Mouse (Mus musculus) midbrain, embryonic 14.5 days (tissue): Measurements from ENCODE around the gene Dtx1. TPM values are rescaled to one million over a fixed set of nuclear protein-coding genes. Genes with fewer than 3 reads are reported as not detected.

Experiments used
- ATAC-seq: fragments of 200-750 bp; cut with Nextera tagmentation; 2 replicates; pipeline ENCODE4 v1.8.0; 2017; ENCODE audit warnings: moderate number of reproducible peaks, moderate library complexity; ENCODE audit not compliant: low FRiP score, low TSS enrichment
- DNase-seq: peaks from one replicate; pipeline ENCODE4 v3.0.0-alpha.2; 2015
- H3K27ac ChIP-seq: fragments of 300-500 bp; sonication (generic); replicated peaks from 2 replicates; pipeline ENCODE4 v1.5.1; 2014; ENCODE audit warnings: mild to moderate bottlenecking, low read depth, low read length, moderate library complexity
- H3K27me3 ChIP-seq: fragments of 300-500 bp; sonication (generic); 2 replicates; pipeline ENCODE4 v1.6.1; 2014; ENCODE audit warnings: low read length, control low read depth, mixed read lengths; ENCODE audit not compliant: control insufficient read depth, insufficient read depth
- H3K36me3 ChIP-seq: fragments of 300-500 bp; sonication (generic); 2 replicates; pipeline ENCODE4 v1.6.1; 2014; ENCODE audit warnings: low read length, control low read depth; ENCODE audit not compliant: control insufficient read depth, insufficient read depth
- H3K4me1 ChIP-seq: fragments of 300-500 bp; sonication (generic); 2 replicates; pipeline ENCODE4 v1.6.1; 2014; ENCODE audit warnings: mild to moderate bottlenecking, antibody characterized with exemption, low read length, control low read depth; ENCODE audit not compliant: control insufficient read depth, insufficient read depth
- H3K4me2 ChIP-seq: fragments of 300-500 bp; sonication (generic); 2 replicates; pipeline ENCODE4 v1.6.1; 2014; ENCODE audit warnings: mild to moderate bottlenecking, low read length, moderate library complexity
- H3K4me3 ChIP-seq: fragments of 300-500 bp; sonication (generic); replicated peaks from 2 replicates; pipeline ENCODE4 v1.5.1; 2014; ENCODE audit warnings: low read depth, low read length
- H3K9ac ChIP-seq: fragments of 300-500 bp; sonication (generic); replicated peaks from 2 replicates; pipeline ENCODE4 v1.6.1; 2014; ENCODE audit warnings: mild to moderate bottlenecking, low read length, moderate library complexity
- H3K9me3 ChIP-seq: fragments of 300-500 bp; sonication (generic); 2 replicates; pipeline ENCODE4 v1.6.1; 2016; ENCODE audit warnings: low read length, control low read depth, mixed read lengths; ENCODE audit not compliant: control insufficient read depth
- WGBS: fragments of 180-500 bp; shearing (Covaris S2); extraction: QIAGEN DNeasy Blood & Tissue Kit; methylation state at CpG from one replicate; pipeline ENCODE4 v1.1.7; 2014; 5-methylcytosine and 5-hydroxymethylcytosine counted together
- polyA plus RNA-seq: library from polyadenylated mRNA; unstranded; fragments of >200 nt; fragmentation: Nextera tagmentation; extraction: Ambion mirVana; gene quantifications from 2 replicates; pipeline ENCODE4 v1.2.1, GENCODE M21; 2014

Dtx1 gene
- polyA plus RNA-seq: 50.0 and 61.4 TPM in 2 replicates

DNA sequence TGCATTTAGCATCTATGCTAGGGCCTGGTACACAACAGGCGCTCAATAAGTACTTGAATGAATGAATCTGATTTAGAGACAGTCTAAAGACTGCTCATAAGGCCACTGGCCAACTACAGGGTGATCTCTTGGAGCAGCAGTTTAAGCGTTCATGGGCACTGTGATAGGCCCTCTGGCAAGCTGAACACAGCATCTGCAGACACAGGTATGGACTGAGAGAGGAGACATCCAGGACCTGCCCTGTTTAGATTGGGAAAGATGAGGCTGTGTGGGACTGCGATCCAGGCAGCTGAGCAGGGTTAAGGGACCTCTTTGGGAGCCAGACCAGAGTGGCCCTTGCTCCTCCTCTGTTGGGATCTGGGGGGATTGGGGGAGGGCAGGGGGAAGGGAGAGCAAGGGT is at the start of gene Dtx1:
Gene Dtx1, minus strand, starts transcription at position 101 of the 400 bp plus-strand sequence.
- Histone ChIP-seq H3K4me2 (peak within 1 kb of the TSS; percentile 82), H3K4me1 (peaks cover 22% of the 10 kb centered on the region), H3K4me3 (peak within 1 kb of the TSS; percentile 67), H3K9me3 (no peaks in the 10 kb centered on the region), H3K9ac (peak within 1 kb of the TSS; percentile 94), H3K36me3 (no peaks in the 10 kb centered on the region), H3K27ac (peak within 1 kb of the TSS; percentile 90), H3K27me3 (peaks cover 4% of the 10 kb centered on the region; the same call in 1 of the 2 replicates)
- ATAC-seq (no peak), DNase-seq (no peak)
- WGBS: 25% methylated on average over 3 of the region's 3 CpGs

DNA sequence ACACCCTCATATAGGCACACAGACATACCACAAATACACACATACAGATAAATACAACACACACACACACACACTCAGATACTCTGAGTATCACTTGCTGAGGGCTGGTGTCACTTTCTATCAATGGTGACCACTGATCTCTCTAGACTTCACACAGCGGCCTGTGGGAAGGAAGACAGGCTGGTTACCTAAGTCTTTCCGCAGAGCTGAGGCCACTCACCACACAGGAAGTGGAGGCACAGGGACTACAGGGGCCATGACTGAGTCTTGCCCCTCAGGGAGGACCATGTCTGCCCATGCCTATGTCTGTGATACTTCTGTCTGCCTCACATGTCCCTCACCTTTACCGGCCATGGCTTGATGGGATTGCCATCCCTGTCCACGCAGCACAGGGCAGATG is 42.5 kb upstream of the Dtx1 start:
- H3K36me3 ChIP-seq: no peaks in the 10 kb centered on the region
- no peaks in the 10 kb centered on the region for H3K4me1 ChIP-seq
- no peak overlapping the region for H3K4me2 ChIP-seq
- H3K9me3 ChIP-seq: no peaks in the 10 kb centered on the region
- WGBS: 85% methylated on average over 4 of the region's 4 CpGs
- H3K27me3 ChIP-seq: no peaks in the 10 kb centered on the region
- H3K9ac ChIP-seq: no peak overlapping the region
- H3K27ac ChIP-seq: no peak overlapping the region
- no peak for DNase-seq
- ATAC-seq: no peak
- H3K4me3 ChIP-seq: no peak overlapping the region

DNA sequence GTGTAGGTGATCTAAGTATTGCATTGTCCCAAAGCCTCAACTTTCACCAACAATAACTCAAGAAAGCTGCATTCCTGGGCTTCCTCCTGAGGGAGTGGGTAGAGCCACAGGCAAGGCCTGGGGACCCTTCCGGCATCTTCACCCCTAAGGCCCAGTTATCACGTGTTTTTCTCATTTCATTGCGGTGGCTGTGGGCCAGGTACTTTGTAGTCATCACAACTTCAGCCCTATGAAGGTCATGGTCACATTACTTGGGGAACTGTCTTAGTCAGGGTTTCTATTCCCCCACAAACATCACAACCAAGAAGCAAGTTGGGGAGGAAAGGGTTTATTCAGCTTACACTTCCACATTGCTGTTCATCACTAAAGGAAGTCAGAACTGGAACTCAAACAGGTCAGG is 41.1 kb upstream of the Dtx1 start:
- Histone ChIP-seq H3K4me2 (no peak overlapping the region), H3K27me3 (no peaks in the 10 kb centered on the region), H3K4me3 (no peak overlapping the region), H3K36me3 (no peaks in the 10 kb centered on the region), H3K9ac (no peak overlapping the region), H3K4me1 (no peaks in the 10 kb centered on the region), H3K9me3 (no peaks in the 10 kb centered on the region), H3K27ac (no peak overlapping the region)
- ATAC-seq (no peak), DNase-seq (no peak)
- WGBS: 83% methylated on average over 3 of the region's 3 CpGs

GRCm38 (mm10) chr5:120751206-120751605 is 39.5 kb upstream of the Dtx1 start:
- WGBS: 68% methylated on average over 3 of the region's 3 CpGs
- H3K4me1 ChIP-seq: no peaks in the 10 kb centered on the region
- no peaks in the 10 kb centered on the region for H3K36me3 ChIP-seq
- no peak for DNase-seq
- no peak overlapping the region for H3K27ac ChIP-seq
- no peaks in the 10 kb centered on the region for H3K9me3 ChIP-seq
- ATAC-seq: no peak
- H3K27me3 ChIP-seq: no peaks in the 10 kb centered on the region
- H3K4me2 ChIP-seq: no peak overlapping the region
- H3K9ac ChIP-seq: no peak overlapping the region
- H3K4me3 ChIP-seq: no peak overlapping the region

DNA sequence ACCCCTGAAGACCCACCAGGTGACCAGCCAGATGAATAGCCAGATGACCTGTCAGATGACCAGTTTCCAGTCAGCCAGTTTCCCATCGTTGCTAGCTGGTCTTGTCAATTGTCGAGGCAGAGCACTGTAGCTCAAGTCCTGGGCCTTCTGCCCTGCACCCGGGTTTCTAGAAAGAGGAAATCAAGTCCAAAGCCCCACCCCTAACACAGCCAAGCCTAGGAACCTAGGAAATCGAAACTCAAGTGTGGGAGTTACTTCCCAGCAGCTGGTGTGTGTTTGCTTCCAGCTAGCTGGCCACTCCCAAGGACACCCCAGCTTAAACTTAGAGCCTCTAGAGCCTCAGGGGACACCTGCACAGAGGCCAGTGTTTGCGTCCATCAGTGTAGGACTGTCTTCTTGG is 38.0 kb upstream of the Dtx1 start, which contains the start of gene Oas2:
Gene Oas2, minus strand, starts transcription at position 166 of the 400 bp plus-strand sequence.
- H3K27me3 ChIP-seq: no peaks in the 10 kb centered on the region
- H3K36me3 ChIP-seq: no peaks in the 10 kb centered on the region
- no peak within 1 kb of the TSS for H3K4me2 ChIP-seq
- 74% methylated on average over 5 of the region's 5 CpGs for WGBS
- no peak within 1 kb of the TSS for H3K9ac ChIP-seq
- ATAC-seq: no peak
- DNase-seq: no peak
- no peaks in the 10 kb centered on the region for H3K4me1 ChIP-seq
- no peaks in the 10 kb centered on the region for H3K9me3 ChIP-seq
- H3K4me3 ChIP-seq: no peak within 1 kb of the TSS
- no peak within 1 kb of the TSS for H3K27ac ChIP-seq

DNA sequence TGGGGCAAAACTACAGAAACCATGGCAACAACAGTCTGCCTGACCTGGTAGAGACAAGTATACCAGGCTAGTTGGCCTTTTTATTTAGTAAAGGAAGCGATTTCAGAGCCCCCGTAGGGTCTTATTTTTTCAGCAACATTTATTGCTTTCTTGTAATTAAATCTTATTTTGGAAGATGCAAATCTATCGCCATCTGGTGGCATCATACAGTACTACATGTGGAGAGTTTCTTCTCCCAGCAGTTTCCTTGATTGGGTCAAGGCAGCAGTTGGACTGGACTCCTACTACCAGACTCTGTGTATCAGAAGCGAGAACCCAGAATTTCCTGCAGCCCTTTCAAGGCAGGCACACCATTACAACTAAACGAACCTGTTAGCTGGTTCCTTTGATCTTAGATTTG is 34.7 kb upstream of the Dtx1 start:
- 10% methylated on average over 5 of the region's 5 CpGs for WGBS
- Histone ChIP-seq H3K4me1 (no peaks in the 10 kb centered on the region), H3K4me2 (no peak overlapping the region), H3K27me3 (no peaks in the 10 kb centered on the region), H3K4me3 (no peak overlapping the region), H3K36me3 (no peaks in the 10 kb centered on the region), H3K9me3 (no peaks in the 10 kb centered on the region), H3K9ac (no peak overlapping the region), H3K27ac (no peak overlapping the region)
- DNase-seq (peak; percentile 88), ATAC-seq (no peak)

GRCm38 (mm10) chr5:120742125-120742524 is 30.4 kb upstream of the Dtx1 start:
- no peak overlapping the region for H3K9ac ChIP-seq
- H3K4me1 ChIP-seq: no peaks in the 10 kb centered on the region
- no peak overlapping the region for H3K4me3 ChIP-seq
- ATAC-seq: no peak
- DNase-seq: peak; percentile 56
- no peak overlapping the region for H3K4me2 ChIP-seq
- no peaks in the 10 kb centered on the region for H3K27me3 ChIP-seq
- H3K9me3 ChIP-seq: no peaks in the 10 kb centered on the region
- 32% methylated on average over 4 of the region's 4 CpGs for WGBS
- H3K27ac ChIP-seq: no peak overlapping the region
- no peaks in the 10 kb centered on the region for H3K36me3 ChIP-seq

DNA sequence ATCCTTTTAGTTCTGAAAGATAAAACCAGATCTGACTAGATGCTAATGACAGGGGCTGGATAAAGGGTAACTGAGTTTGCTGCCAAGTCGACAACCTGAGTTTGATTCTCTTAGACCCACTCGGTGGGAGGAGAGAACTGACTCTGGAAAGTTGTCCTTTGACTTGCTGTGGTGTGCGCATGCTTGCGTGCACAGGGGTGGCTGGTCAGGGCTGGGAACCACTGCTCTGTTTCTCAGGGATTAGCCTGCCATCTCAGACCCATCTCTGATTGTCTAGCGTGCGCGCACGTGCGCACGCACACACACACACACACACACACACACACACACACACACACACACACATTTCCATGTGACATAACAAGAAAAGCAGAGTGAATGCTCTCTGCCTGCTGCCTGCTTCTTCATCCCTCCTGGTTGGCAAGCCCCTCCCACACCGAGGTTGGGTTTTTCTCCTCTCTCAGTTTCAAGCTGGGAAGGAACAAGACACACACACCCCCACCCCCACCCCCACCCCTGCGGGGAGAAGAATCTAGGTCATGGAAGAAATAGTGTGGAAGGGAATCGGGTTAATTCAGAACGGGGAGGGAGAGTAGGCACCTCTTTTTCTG is 22.8 kb upstream of the Dtx1 start:
- H3K27me3 ChIP-seq: no peaks in the 10 kb centered on the region
- no peaks in the 10 kb centered on the region for H3K4me1 ChIP-seq
- no peak overlapping the region for H3K27ac ChIP-seq
- H3K4me3 ChIP-seq: no peak overlapping the region
- H3K9me3 ChIP-seq: no peaks in the 10 kb centered on the region
- DNase-seq: no peak
- WGBS: 64% methylated on average over 14 of the region's 14 CpGs
- ATAC-seq: no peak
- H3K9ac ChIP-seq: no peak overlapping the region
- H3K36me3 ChIP-seq: no peaks in the 10 kb centered on the region
- H3K4me2 ChIP-seq: no peak overlapping the region

DNA sequence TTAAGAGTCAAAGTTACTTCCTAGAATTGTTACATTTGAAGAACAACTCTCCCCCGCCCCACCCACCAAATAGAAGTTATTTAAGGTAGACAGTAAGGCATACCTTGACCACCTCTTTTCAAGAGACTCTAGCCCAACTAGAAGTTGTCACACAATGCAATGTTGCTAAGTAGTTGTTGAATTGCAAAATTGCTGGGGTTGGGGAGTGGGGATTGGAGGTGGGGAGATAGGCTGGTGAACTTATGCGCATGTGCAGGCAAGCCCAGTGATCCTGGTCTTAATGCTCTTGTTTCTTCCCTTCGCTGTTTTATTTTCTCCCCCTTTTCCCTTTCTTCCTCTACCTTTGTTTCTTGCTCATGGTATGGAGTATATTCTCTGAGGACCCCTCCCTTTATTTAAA is 22.0 kb upstream of the Dtx1 start:
- Histone ChIP-seq H3K4me2 (no peak overlapping the region), H3K27me3 (no peaks in the 10 kb centered on the region), H3K9me3 (no peaks in the 10 kb centered on the region), H3K9ac (no peak overlapping the region), H3K36me3 (no peaks in the 10 kb centered on the region), H3K4me3 (no peak overlapping the region), H3K27ac (no peak overlapping the region), H3K4me1 (no peaks in the 10 kb centered on the region)
- no peak for DNase-seq
- no peak for ATAC-seq
- 100% methylated on average over 3 of the region's 3 CpGs for WGBS
